Mouse (Mus musculus) heart, embryonic 14.5 days (tissue): Measurements from ENCODE around the gene Lipk. TPM values are rescaled to one million over a fixed set of nuclear protein-coding genes. Genes with fewer than 3 reads are reported as not detected.

Source experiments
- ATAC-seq: fragments of 200-750 bp; cut with Nextera tagmentation; 2 replicates; pipeline ENCODE4 v1.8.0; 2017; ENCODE audit warnings: low read depth, moderate TSS enrichment; ENCODE audit not compliant: insufficient number of reproducible peaks, insufficient read depth, low FRiP score
- H3K27ac ChIP-seq, 2 experiments: fragments of 200-500 bp in 1 of 2; fragments of 300-500 bp in 1 of 2; sonication (generic) in 1 of 2; replicated peaks in 1 of 2; 2 replicates each; pipeline ENCODE4 v1.5.1; 2012 to 2014; ENCODE audit warnings: low read depth in 2 of 2, low read length in 2 of 2, control low read depth in 1 of 2, mild to moderate bottlenecking in 1 of 2, mixed read lengths in 1 of 2; ENCODE audit not compliant: control insufficient read depth in 1 of 2, insufficient read depth in 1 of 2
- H3K27me3 ChIP-seq: fragments of 300-500 bp; sonication (generic); 2 replicates; pipeline ENCODE4 v1.6.1; 2014; ENCODE audit warnings: mild to moderate bottlenecking, low read length, control low read depth; ENCODE audit not compliant: control insufficient read depth, insufficient read depth
- H3K36me3 ChIP-seq: fragments of 300-500 bp; sonication (generic); 2 replicates; pipeline ENCODE4 v1.6.1; 2014; ENCODE audit warnings: mild to moderate bottlenecking, control low read depth, low read length, mixed read lengths; ENCODE audit not compliant: control insufficient read depth, insufficient read depth
- H3K4me1 ChIP-seq, 2 experiments: fragments of 200-500 bp in 1 of 2; fragments of 300-500 bp in 1 of 2; sonication (generic) in 1 of 2; 2 replicates each; pipeline ENCODE4 v1.6.1; 2012 to 2014; ENCODE audit warnings: low read length in 2 of 2, control low read depth in 1 of 2, mixed read lengths in 1 of 2; ENCODE audit not compliant: control insufficient read depth in 2 of 2, insufficient read depth in 2 of 2
- H3K4me2 ChIP-seq: fragments of 300-500 bp; sonication (generic); 2 replicates; pipeline ENCODE4 v1.6.1; 2014; ENCODE audit warnings: mild to moderate bottlenecking, low read length
- H3K4me3 ChIP-seq, 2 experiments: fragments of 200-500 bp in 1 of 2; fragments of 300-500 bp in 1 of 2; sonication (generic) in 1 of 2; 2 replicates each; pipeline ENCODE4 v1.5.1; 2012 to 2014; ENCODE audit warnings: low read length in 2 of 2, mild to moderate bottlenecking in 2 of 2, control low read depth in 1 of 2, low read depth in 1 of 2, moderate library complexity in 1 of 2; ENCODE audit not compliant: control insufficient read depth in 1 of 2, insufficient read depth in 1 of 2
- H3K9ac ChIP-seq: fragments of 300-500 bp; sonication (generic); 2 replicates; pipeline ENCODE4 v1.6.1; 2014; ENCODE audit warnings: mild to moderate bottlenecking, low read length
- H3K9me3 ChIP-seq: fragments of 300-500 bp; sonication (generic); 2 replicates; pipeline ENCODE4 v1.6.1; 2016; ENCODE audit warnings: low read length, control low read depth; ENCODE audit not compliant: control insufficient read depth
- WGBS: fragments of 180-500 bp; shearing (Covaris S2); extraction: QIAGEN DNeasy Blood & Tissue Kit; methylation state at CpG from one replicate; pipeline ENCODE4 v1.1.7; 2014; 5-methylcytosine and 5-hydroxymethylcytosine counted together
- polyA plus RNA-seq: library from polyadenylated mRNA; unstranded; fragments of >200 nt; fragmentation: Nextera tagmentation; extraction: Ambion mirVana; gene quantifications from 2 replicates; pipeline ENCODE4 v1.2.1, GENCODE M21; 2014

The Lipk gene
- polyA plus RNA-seq, 1 experiment from 2014 or later, result not detected

GRCm38 (mm10) chr19:34049371-34050039 lies 41.4 kb downstream of the Lipk start:
- WGBS, result 83% methylated on average over 3 of the region's 3 CpGs
- H3K9ac ChIP-seq, result no peak overlapping the region
- no peaks in the 10 kb centered on the region for H3K36me3 ChIP-seq
- H3K27ac ChIP-seq, result no peak overlapping the region
- no peak overlapping the region for H3K4me3 ChIP-seq
- no peaks in the 10 kb centered on the region for H3K9me3 ChIP-seq
- H3K4me1 ChIP-seq, result no peaks in the 10 kb centered on the region
- H3K27me3 ChIP-seq, result no peaks in the 10 kb centered on the region
- H3K4me2 ChIP-seq, result no peak overlapping the region
- no peak for ATAC-seq

GRCm38 (mm10) chr19:34051502-34051901 lies 43.4 kb downstream of the Lipk start:
- 78% methylated on average over 3 of the region's 3 CpGs for WGBS
- ATAC-seq, result no peak

GRCm38 (mm10) chr19:34063547-34063946 lies 55.5 kb downstream of the Lipk start:
- 52% methylated on average over 1 of the region's 1 CpGs for WGBS
- Histone ChIP-seq H3K36me3 (no peaks in the 10 kb centered on the region), H3K27me3 (no peaks in the 10 kb centered on the region), H3K9ac (no peak overlapping the region), H3K4me1 (no peaks in the 10 kb centered on the region), H3K9me3 (no peaks in the 10 kb centered on the region), H3K4me2 (no peak overlapping the region), H3K4me3 (no peak overlapping the region), H3K27ac (no peak overlapping the region)
- ATAC-seq, result no peak

More at GRCm38 (mm10) chr19:34051502-34051901, 43.4 kb downstream of the Lipk start:
- H3K27me3 ChIP-seq, result no peaks in the 10 kb centered on the region
- H3K4me3 ChIP-seq, result no peak overlapping the region
- H3K4me2 ChIP-seq, result no peak overlapping the region
- H3K27ac ChIP-seq, result no peak overlapping the region
- H3K36me3 ChIP-seq, result no peaks in the 10 kb centered on the region
- H3K4me1 ChIP-seq, result no peaks in the 10 kb centered on the region
- H3K9me3 ChIP-seq, result no peaks in the 10 kb centered on the region
- no peak overlapping the region for H3K9ac ChIP-seq

- Histone ChIP-seq H3K4me3 (no peak overlapping the region), H3K27me3 (no peaks in the 10 kb centered on the region), H3K36me3 (no peaks in the 10 kb centered on the region), H3K4me2 (no peak overlapping the region), H3K27ac (no peak overlapping the region), H3K9me3 (no peaks in the 10 kb centered on the region), H3K4me1 (no peaks in the 10 kb centered on the region), H3K9ac (no peak overlapping the region)
- no peak for ATAC-seq
- WGBS, result 83% methylated on average over 4 of the region's 4 CpGs
Observed at GRCm38 (mm10) chr19:34064059-34064458, 56.0 kb downstream of the Lipk start.

GRCm38 (mm10) chr19:34066779-34067472 lies 58.8 kb downstream of the Lipk start, which contains the start of gene Lipn:
Gene Lipn (plus strand): TSS chr19:34067358.
- Histone ChIP-seq H3K36me3 (no peaks in the 10 kb centered on the region), H3K4me2 (no peak within 1 kb of the TSS), H3K27ac (no peak within 1 kb of the TSS), H3K4me1 (no peaks in the 10 kb centered on the region), H3K9me3 (no peaks in the 10 kb centered on the region), H3K4me3 (no peak within 1 kb of the TSS), H3K27me3 (no peaks in the 10 kb centered on the region), H3K9ac (no peak within 1 kb of the TSS)
- no peak for ATAC-seq
- WGBS, result 83% methylated on average over 9 of the region's 9 CpGs

GRCm38 (mm10) chr19:34074239-34074638 lies 66.1 kb downstream of the Lipk start:
- Histone ChIP-seq H3K4me1 (no peaks in the 10 kb centered on the region), H3K4me2 (no peak overlapping the region), H3K27me3 (no peaks in the 10 kb centered on the region), H3K9me3 (no peaks in the 10 kb centered on the region), H3K9ac (no peak overlapping the region), H3K36me3 (no peaks in the 10 kb centered on the region), H3K27ac (no peak overlapping the region), H3K4me3 (no peak overlapping the region)
- ATAC-seq, result no peak

- Histone ChIP-seq H3K4me1 (no peaks in the 10 kb centered on the region), H3K9me3 (no peaks in the 10 kb centered on the region), H3K9ac (no peak overlapping the region), H3K27me3 (no peaks in the 10 kb centered on the region), H3K27ac (no peak overlapping the region), H3K4me2 (no peak overlapping the region), H3K4me3 (no peak overlapping the region), H3K36me3 (no peaks in the 10 kb centered on the region)
- 70% methylated on average over 2 of the region's 2 CpGs for WGBS
- no peak for ATAC-seq
Observed at GRCm38 (mm10) chr19:34078130-34078529, 70.0 kb downstream of the Lipk start.
